Mouse (Mus musculus): ENCODE data around the gene Eif2ak1. TPM values are rescaled to one million over a fixed set of nuclear protein-coding genes. Genes with fewer than 3 reads are reported as not detected.
A peak's percentile ranks its signal among the peaks of the same experiment; 100 is the strongest.

Eif2ak1 gene
- polyA plus RNA-seq, 1 experiment from 2014 or later, result 82.6 TPM

GRCm38 (mm10) chr5:143885274-143885673 lies 67.7 kb downstream of the Eif2ak1 start:
- H3K4me3 ChIP-seq (ENCODE audit: low read depth, low read length), result no peak overlapping the region
- no peak overlapping the region for H3K9ac ChIP-seq (ENCODE audit: low read depth, low read length)
- no peaks in the 10 kb centered on the region for H3K4me1 ChIP-seq (replicated peaks; ENCODE audit: control insufficient read depth, insufficient read depth, low read length)
- peaks cover 4% of the 10 kb centered on the region; the same call in 1 of the 2 replicates for H3K9me3 ChIP-seq (ENCODE audit: control insufficient read depth, low read length)
- no peak overlapping the region for H3K27ac ChIP-seq (ENCODE audit: low read depth, low read length)
- no peaks in the 10 kb centered on the region for H3K27me3 ChIP-seq (replicated peaks; ENCODE audit: control insufficient read depth, insufficient read depth, low read length)
- ATAC-seq (replicated peaks; ENCODE audit: low FRiP score) (no peak), DNase-seq (ENCODE audit: low spot score) (no peak)
- peaks cover 65% of the 10 kb centered on the region for H3K36me3 ChIP-seq (ENCODE audit: control insufficient read depth, insufficient read depth, low read length)
- H3K4me2 ChIP-seq, result no peak overlapping the region
- WGBS, result 95% methylated on average over 3 of the region's 3 CpGs

- Histone ChIP-seq H3K4me2 (no peak overlapping the region), H3K27me3 (replicated peaks; ENCODE audit: control insufficient read depth, insufficient read depth, low read length) (no peaks in the 10 kb centered on the region), H3K4me3 (ENCODE audit: low read depth, low read length) (no peak overlapping the region), H3K9me3 (ENCODE audit: control insufficient read depth, low read length) (peaks cover 4% of the 10 kb centered on the region; the same call in 1 of the 2 replicates), H3K4me1 (replicated peaks; ENCODE audit: control insufficient read depth, insufficient read depth, low read length) (peaks cover 20% of the 10 kb centered on the region), H3K9ac (ENCODE audit: low read depth, low read length) (no peak overlapping the region), H3K36me3 (ENCODE audit: control insufficient read depth, insufficient read depth, low read length) (peaks cover 41% of the 10 kb centered on the region), H3K27ac (ENCODE audit: low read depth, low read length) (no peak overlapping the region)
- ATAC-seq (replicated peaks; ENCODE audit: low FRiP score) (no peak), DNase-seq (ENCODE audit: low spot score) (no peak)
- WGBS, result 78% methylated on average over 6 of the region's 6 CpGs
Observed at GRCm38 (mm10) chr5:143890741-143891140, 73.2 kb downstream of the Eif2ak1 start.

GRCm38 (mm10) chr5:143892255-143892886 lies 74.8 kb downstream of the Eif2ak1 start:
- WGBS, result 52% methylated on average over 9 of the region's 9 CpGs
- Histone ChIP-seq H3K9ac (ENCODE audit: low read depth, low read length) (0 out of 2 replicates have a peak overlapping the region, but pooled peaks have one; percentile 14), H3K4me1 (replicated peaks; ENCODE audit: control insufficient read depth, insufficient read depth, low read length) (peaks cover 20% of the 10 kb centered on the region), H3K9me3 (ENCODE audit: control insufficient read depth, low read length) (no peaks in the 10 kb centered on the region), H3K4me3 (ENCODE audit: low read depth, low read length) (no peak overlapping the region), H3K36me3 (ENCODE audit: control insufficient read depth, insufficient read depth, low read length) (peaks cover 39% of the 10 kb centered on the region), H3K27me3 (replicated peaks; ENCODE audit: control insufficient read depth, insufficient read depth, low read length) (no peaks in the 10 kb centered on the region), H3K27ac (ENCODE audit: low read depth, low read length) (no peak overlapping the region; the same call in 1 of the 2 replicates), H3K4me2 (peak overlapping the region; percentile 6; the same call in 1 of the 2 replicates)
- DNase-seq (ENCODE audit: low spot score), result no peak
- ATAC-seq (replicated peaks; ENCODE audit: low FRiP score), result peak; percentile 69

GRCm38 (mm10) chr5:143893396-143893795 lies 75.8 kb downstream of the Eif2ak1 start:
- DNase-seq (ENCODE audit: low spot score) (no peak), ATAC-seq (replicated peaks; ENCODE audit: low FRiP score) (peak; percentile 80)
- Histone ChIP-seq H3K4me2 (no peak overlapping the region), H3K36me3 (ENCODE audit: control insufficient read depth, insufficient read depth, low read length) (peaks cover 44% of the 10 kb centered on the region), H3K9me3 (ENCODE audit: control insufficient read depth, low read length) (no peaks in the 10 kb centered on the region), H3K27me3 (replicated peaks; ENCODE audit: control insufficient read depth, insufficient read depth, low read length) (no peaks in the 10 kb centered on the region), H3K9ac (ENCODE audit: low read depth, low read length) (no peak overlapping the region), H3K27ac (ENCODE audit: low read depth, low read length) (no peak overlapping the region), H3K4me3 (ENCODE audit: low read depth, low read length) (no peak overlapping the region), H3K4me1 (replicated peaks; ENCODE audit: control insufficient read depth, insufficient read depth, low read length) (peaks cover 20% of the 10 kb centered on the region)
- 60% methylated on average over 5 of the region's 5 CpGs for WGBS

- H3K4me3 ChIP-seq (ENCODE audit: low read depth, low read length), result no peak within 1 kb of the TSS
- H3K27me3 ChIP-seq (replicated peaks; ENCODE audit: control insufficient read depth, insufficient read depth, low read length), result no peaks in the 10 kb centered on the region
- no peak within 1 kb of the TSS for H3K9ac ChIP-seq (ENCODE audit: low read depth, low read length)
- H3K36me3 ChIP-seq (ENCODE audit: control insufficient read depth, insufficient read depth, low read length), result peaks cover 42% of the 10 kb centered on the region
- WGBS, result 87% methylated on average over 14 of the region's 14 CpGs
- no peak for ATAC-seq (replicated peaks; ENCODE audit: low FRiP score)
- no peak within 1 kb of the TSS for H3K27ac ChIP-seq (ENCODE audit: low read depth, low read length)
- no peak for DNase-seq (ENCODE audit: low spot score)
- no peak within 1 kb of the TSS for H3K4me2 ChIP-seq
- H3K9me3 ChIP-seq (ENCODE audit: control insufficient read depth, low read length), result no peaks in the 10 kb centered on the region
- H3K4me1 ChIP-seq (replicated peaks; ENCODE audit: control insufficient read depth, insufficient read depth, low read length), result peaks cover 4% of the 10 kb centered on the region
Observed at GRCm38 (mm10) chr5:143897635-143898330, 80.2 kb downstream of the Eif2ak1 start, which contains the start of gene Ankrd61. Gene Ankrd61 (minus strand): TSS chr5:143897685.

GRCm38 (mm10) chr5:143902111-143902510 lies 84.5 kb downstream of the Eif2ak1 start:
- no peak overlapping the region for H3K4me2 ChIP-seq
- no peak overlapping the region for H3K4me3 ChIP-seq (ENCODE audit: low read depth, low read length)
- no peaks in the 10 kb centered on the region for H3K27me3 ChIP-seq (replicated peaks; ENCODE audit: control insufficient read depth, insufficient read depth, low read length)
- peaks cover 56% of the 10 kb centered on the region for H3K36me3 ChIP-seq (ENCODE audit: control insufficient read depth, insufficient read depth, low read length)
- ATAC-seq (replicated peaks; ENCODE audit: low FRiP score) (no peak), DNase-seq (ENCODE audit: low spot score) (no peak)
- no peaks in the 10 kb centered on the region for H3K9me3 ChIP-seq (ENCODE audit: control insufficient read depth, low read length)
- H3K27ac ChIP-seq (ENCODE audit: low read depth, low read length), result no peak overlapping the region
- no peak overlapping the region for H3K9ac ChIP-seq (ENCODE audit: low read depth, low read length)
- H3K4me1 ChIP-seq (replicated peaks; ENCODE audit: control insufficient read depth, insufficient read depth, low read length), result peaks cover 4% of the 10 kb centered on the region
- 85% methylated on average over 3 of the region's 3 CpGs for WGBS

- ATAC-seq (replicated peaks; ENCODE audit: low FRiP score) (peak; percentile 85), DNase-seq (ENCODE audit: low spot score) (no peak)
- peaks cover 46% of the 10 kb centered on the region for H3K36me3 ChIP-seq (ENCODE audit: control insufficient read depth, insufficient read depth, low read length)
- no peaks in the 10 kb centered on the region for H3K27me3 ChIP-seq (replicated peaks; ENCODE audit: control insufficient read depth, insufficient read depth, low read length)
- peak overlapping the region; percentile 50; the same call in 1 of the 2 replicates for H3K27ac ChIP-seq (ENCODE audit: low read depth, low read length)
- H3K4me2 ChIP-seq, result no peak overlapping the region
- H3K4me3 ChIP-seq (ENCODE audit: low read depth, low read length), result no peak overlapping the region
- WGBS, result 57% methylated on average over 4 of the region's 4 CpGs
- peaks cover 16% of the 10 kb centered on the region for H3K4me1 ChIP-seq (replicated peaks; ENCODE audit: control insufficient read depth, insufficient read depth, low read length)
- H3K9me3 ChIP-seq (ENCODE audit: control insufficient read depth, low read length), result no peaks in the 10 kb centered on the region
- H3K9ac ChIP-seq (ENCODE audit: low read depth, low read length), result no peak overlapping the region
Observed at GRCm38 (mm10) chr5:143903813-143904212, 86.2 kb downstream of the Eif2ak1 start.

- H3K36me3 ChIP-seq (ENCODE audit: control insufficient read depth, insufficient read depth, low read length), result peaks cover 36% of the 10 kb centered on the region
Observed at GRCm38 (mm10) chr5:143906429-143906828, 88.8 kb downstream of the Eif2ak1 start.

More at GRCm38 (mm10) chr5:143906429-143906828, 88.8 kb downstream of the Eif2ak1 start:
- H3K27me3 ChIP-seq (replicated peaks; ENCODE audit: control insufficient read depth, insufficient read depth, low read length), result no peaks in the 10 kb centered on the region
- H3K4me3 ChIP-seq (ENCODE audit: low read depth, low read length), result no peak overlapping the region
- no peak overlapping the region for H3K4me2 ChIP-seq
- ATAC-seq (replicated peaks; ENCODE audit: low FRiP score) (no peak), DNase-seq (ENCODE audit: low spot score) (no peak)
- peaks cover 20% of the 10 kb centered on the region for H3K4me1 ChIP-seq (replicated peaks; ENCODE audit: control insufficient read depth, insufficient read depth, low read length)
- WGBS, result 85% methylated on average over 8 of the region's 8 CpGs
- no peak overlapping the region for H3K9ac ChIP-seq (ENCODE audit: low read depth, low read length)
- H3K27ac ChIP-seq (ENCODE audit: low read depth, low read length), result no peak overlapping the region
- no peaks in the 10 kb centered on the region for H3K9me3 ChIP-seq (ENCODE audit: control insufficient read depth, low read length)

Measured in liver, embryonic 11.5 days (tissue).